Mouse (Mus musculus) naive thymus-derived CD4-positive, alpha-beta T cell, adult 2 months (primary cell): ENCODE measurements around the gene Arhgef17.

Experiments
- DNase-seq: peaks from one replicate; pipeline ENCODE4 v3.0.0-alpha.2; 2011; ENCODE audit warnings: low read depth

Gene Arhgef17

GRCm38 (mm10) chr7:100941169-100941568 is 9.3 kb upstream of the Arhgef17 start:
- no peak for DNase-seq

- DNase-seq: no peak
Observed at GRCm38 (mm10) chr7:100938106-100938505, 6.2 kb upstream of the Arhgef17 start.

- DNase-seq: no peak
Observed at GRCm38 (mm10) chr7:100937481-100937880, 5.6 kb upstream of the Arhgef17 start.

- no peak for DNase-seq
Observed at GRCm38 (mm10) chr7:100933520-100933919, 1.6 kb upstream of the Arhgef17 start.

GRCm38 (mm10) chr7:100932481-100933007 is 637 bp upstream of the Arhgef17 start:
- peak; percentile 89 for DNase-seq

GRCm38 (mm10) chr7:100931316-100931925 is 486 bp downstream of the Arhgef17 start:
- peak; percentile 23 for DNase-seq

- peak; percentile 25 for DNase-seq
Observed at GRCm38 (mm10) chr7:100930619-100931315, 1.1 kb downstream of the Arhgef17 start.

GRCm38 (mm10) chr7:100929639-100930303 is 2.1 kb downstream of the Arhgef17 start:
- no peak for DNase-seq

GRCm38 (mm10) chr7:100928456-100928855 is 3.5 kb downstream of the Arhgef17 start:
- no peak for DNase-seq

- DNase-seq: no peak
Observed at GRCm38 (mm10) chr7:100927287-100928000, 4.5 kb downstream of the Arhgef17 start.

- DNase-seq: no peak
Observed at GRCm38 (mm10) chr7:100926311-100926923, 5.5 kb downstream of the Arhgef17 start.

- DNase-seq: no peak
Observed at GRCm38 (mm10) chr7:100924674-100925445, 7.0 kb downstream of the Arhgef17 start.

GRCm38 (mm10) chr7:100924200-100924599 is 7.7 kb downstream of the Arhgef17 start:
- no peak for DNase-seq

GRCm38 (mm10) chr7:100922907-100923306 is 9.0 kb downstream of the Arhgef17 start:
- DNase-seq: no peak

GRCm38 (mm10) chr7:100921289-100921688 is 10.6 kb downstream of the Arhgef17 start:
- no peak for DNase-seq

GRCm38 (mm10) chr7:100919809-100920107 is 12.1 kb downstream of the Arhgef17 start:
- no peak for DNase-seq

GRCm38 (mm10) chr7:100919006-100919808 is 12.7 kb downstream of the Arhgef17 start:
- no peak for DNase-seq

GRCm38 (mm10) chr7:100918176-100918575 is 13.7 kb downstream of the Arhgef17 start:
- DNase-seq: no peak

GRCm38 (mm10) chr7:100917751-100918150 is 14.2 kb downstream of the Arhgef17 start:
- DNase-seq: no peak

GRCm38 (mm10) chr7:100916526-100916925 is 15.4 kb downstream of the Arhgef17 start:
- no peak for DNase-seq
